Mouse (Mus musculus): ENCODE data around the gene Hoxb5. TPM values are rescaled to one million over a fixed set of nuclear protein-coding genes. Genes with fewer than 3 reads are reported as not detected.

Gene Hoxb5
- polyA plus RNA-seq, 1 experiment from 2014 or later: not detected

DNA sequence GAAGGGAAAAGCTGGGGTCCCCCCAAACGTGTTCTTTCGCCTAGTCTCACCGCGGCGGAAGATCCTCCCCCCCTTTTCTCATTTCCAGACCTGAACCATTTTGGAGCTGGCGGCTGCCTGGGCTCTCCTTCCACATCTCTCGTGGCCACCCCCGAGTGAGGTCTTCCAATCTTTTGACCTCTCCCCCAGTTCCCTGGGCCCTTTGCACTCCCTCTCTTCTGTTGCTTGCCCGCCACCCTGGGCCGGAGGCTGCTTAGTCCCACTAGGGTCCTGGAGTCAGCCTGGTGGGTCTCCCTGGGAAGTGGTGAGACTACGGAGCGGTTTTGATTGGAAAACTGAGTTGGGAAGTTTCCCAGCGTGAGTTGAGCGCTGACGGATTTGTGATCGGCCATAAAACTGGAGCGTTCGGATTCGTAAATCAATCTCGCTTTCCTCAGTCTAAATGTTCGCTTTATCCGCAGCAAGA, 22.6 kb downstream of the Hoxb5 start:
- Histone ChIP-seq H3K27me3 (ENCODE audit: poor library complexity, severe bottlenecking) (peaks cover 100% of the 10 kb centered on the region), H3K36me3 (replicated peaks) (no peaks in the 10 kb centered on the region), H3K9me3 (no peaks in the 10 kb centered on the region), H3K4me1 (no peaks in the 10 kb centered on the region; the same call in 1 of the 2 replicates), H3K4me3 (no peak overlapping the region), H3K27ac (no peak overlapping the region)
- WGBS: 2% methylated on average over 22 of the region's 22 CpGs
- no peak for DNase-seq (ENCODE audit: extremely low spot score, low spot score)

DNA sequence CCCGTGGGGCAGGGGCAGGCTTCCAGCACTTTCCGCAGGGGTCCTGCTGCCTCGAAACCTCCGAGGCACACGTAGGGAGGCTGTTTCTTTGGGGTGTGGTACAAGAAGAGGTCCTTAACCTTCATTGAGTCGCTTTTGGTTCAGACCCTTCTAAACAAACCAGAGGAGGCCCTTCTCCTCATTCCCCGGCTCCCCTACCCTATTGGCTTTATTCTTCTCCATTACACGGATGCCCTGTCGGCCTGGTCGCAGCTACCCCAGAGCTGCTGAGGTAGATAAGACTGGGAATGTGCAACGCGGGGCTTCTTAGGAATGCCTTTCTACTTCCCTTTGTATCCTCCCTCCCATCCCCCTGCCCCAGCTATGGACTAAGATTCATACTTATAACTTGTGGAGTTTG, 23.6 kb downstream of the Hoxb5 start:
- Histone ChIP-seq H3K36me3 (replicated peaks) (no peaks in the 10 kb centered on the region), H3K27me3 (ENCODE audit: poor library complexity, severe bottlenecking) (peaks cover 100% of the 10 kb centered on the region), H3K4me1 (no peaks in the 10 kb centered on the region; the same call in 1 of the 2 replicates), H3K9me3 (no peaks in the 10 kb centered on the region), H3K4me3 (no peak overlapping the region), H3K27ac (no peak overlapping the region)
- no peak for DNase-seq (ENCODE audit: extremely low spot score, low spot score)
- 1% methylated on average over 12 of the region's 12 CpGs for WGBS

DNA sequence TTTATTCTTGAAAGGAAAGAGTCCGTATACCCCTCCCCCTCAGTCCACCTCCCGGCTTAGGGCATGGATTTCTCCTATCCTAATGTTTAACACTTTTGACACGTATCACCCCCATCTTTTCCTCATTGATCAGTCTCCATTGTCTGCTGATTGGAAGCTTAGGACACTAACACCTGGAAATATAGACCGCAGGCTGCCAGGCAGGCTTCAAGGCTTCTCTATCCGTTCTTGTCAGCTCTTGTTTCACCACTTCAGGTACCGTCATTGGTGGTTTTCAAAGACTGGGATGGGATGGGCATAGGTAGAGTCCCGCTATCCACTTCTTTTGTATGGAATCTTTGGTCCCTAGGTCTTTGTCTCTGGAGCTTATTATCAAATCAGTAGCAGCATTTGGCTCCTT, 24.0 kb downstream of the Hoxb5 start:
- peaks cover 100% of the 10 kb centered on the region for H3K27me3 ChIP-seq (ENCODE audit: poor library complexity, severe bottlenecking)
- no peak for DNase-seq (ENCODE audit: extremely low spot score, low spot score)
- H3K36me3 ChIP-seq (replicated peaks): no peaks in the 10 kb centered on the region
- WGBS: 2% methylated on average over 7 of the region's 7 CpGs
- no peak overlapping the region for H3K27ac ChIP-seq
- H3K4me3 ChIP-seq: no peak overlapping the region
- no peaks in the 10 kb centered on the region; the same call in 1 of the 2 replicates for H3K4me1 ChIP-seq
- no peaks in the 10 kb centered on the region for H3K9me3 ChIP-seq

DNA sequence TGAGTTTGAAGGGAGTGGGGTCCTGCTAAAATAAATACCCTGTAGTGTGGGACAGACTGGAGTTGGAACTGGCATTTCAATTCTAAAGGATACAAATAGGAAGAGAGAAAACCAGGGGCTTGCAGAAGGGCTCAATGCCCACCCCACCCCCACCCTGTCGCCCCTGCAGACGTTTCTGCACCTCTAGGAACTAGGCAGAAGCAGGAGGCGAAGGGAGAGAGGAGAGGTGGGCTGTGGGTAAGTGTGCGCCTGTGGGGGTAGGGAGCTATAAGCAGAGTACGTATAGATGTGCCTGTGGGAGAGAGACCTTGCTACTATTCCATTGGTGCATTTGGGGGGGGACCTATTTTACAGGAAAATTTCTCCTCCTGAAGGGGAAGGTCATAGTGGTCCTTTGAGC, 24.6 kb downstream of the Hoxb5 start:
- Histone ChIP-seq H3K36me3 (replicated peaks) (no peaks in the 10 kb centered on the region), H3K4me1 (peaks cover 4% of the 10 kb centered on the region; the same call in 1 of the 2 replicates), H3K27me3 (ENCODE audit: poor library complexity, severe bottlenecking) (peaks cover 100% of the 10 kb centered on the region), H3K9me3 (no peaks in the 10 kb centered on the region), H3K4me3 (no peak overlapping the region), H3K27ac (no peak overlapping the region)
- DNase-seq (ENCODE audit: extremely low spot score, low spot score): no peak
- WGBS: 2% methylated on average over 5 of the region's 5 CpGs

DNA sequence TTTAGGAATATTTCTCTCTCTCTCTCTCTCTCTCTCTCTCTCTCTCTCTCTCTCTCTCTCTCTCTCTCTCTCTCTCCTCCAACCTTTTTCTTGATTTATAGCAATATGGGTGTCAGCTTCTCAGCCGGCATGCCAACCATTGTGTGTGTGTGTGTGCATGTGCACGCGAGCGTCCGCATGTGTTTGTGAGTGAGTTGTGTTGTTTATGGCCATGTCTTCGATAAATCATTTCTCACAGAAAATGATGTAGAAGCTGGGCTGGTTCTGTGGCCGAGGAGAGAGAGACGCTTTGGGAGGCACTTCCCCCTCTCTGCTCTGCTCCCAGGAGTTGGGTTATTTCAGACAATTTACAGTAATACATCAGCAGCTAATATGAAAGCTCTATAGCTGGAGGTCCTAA, 25.5 kb downstream of the Hoxb5 start:
- Histone ChIP-seq H3K36me3 (replicated peaks) (no peaks in the 10 kb centered on the region), H3K9me3 (no peaks in the 10 kb centered on the region), H3K4me1 (peaks cover 6% of the 10 kb centered on the region; the same call in 1 of the 2 replicates), H3K27ac (no peak overlapping the region), H3K27me3 (ENCODE audit: poor library complexity, severe bottlenecking) (peaks cover 100% of the 10 kb centered on the region), H3K4me3 (no peak overlapping the region)
- DNase-seq (ENCODE audit: extremely low spot score, low spot score): no peak
- 7% methylated on average over 8 of the region's 8 CpGs for WGBS

DNA sequence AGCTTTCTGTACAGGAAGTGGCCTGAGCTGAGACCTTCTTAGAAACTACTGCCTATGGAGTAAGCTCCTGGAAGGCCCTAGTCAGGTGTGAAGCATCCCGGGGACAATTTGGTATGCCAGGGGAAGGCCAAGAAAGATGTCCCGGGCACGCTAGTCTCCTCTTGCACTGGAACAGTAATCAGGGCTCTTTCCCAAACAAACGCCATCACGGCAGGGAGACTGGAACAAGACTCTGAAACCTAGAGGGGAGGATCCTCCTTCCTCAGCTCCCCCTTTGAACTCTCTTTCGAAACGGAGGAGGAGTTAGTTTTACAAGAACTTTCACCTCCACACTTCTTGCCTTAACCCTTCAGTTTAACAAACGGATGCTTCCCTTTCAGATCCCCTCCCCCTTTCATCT, 29.0 kb downstream of the Hoxb5 start:
- H3K9me3 ChIP-seq: no peaks in the 10 kb centered on the region
- peaks cover 100% of the 10 kb centered on the region for H3K27me3 ChIP-seq (ENCODE audit: poor library complexity, severe bottlenecking)
- H3K27ac ChIP-seq: no peak overlapping the region
- H3K4me3 ChIP-seq: no peak overlapping the region
- no peaks in the 10 kb centered on the region for H3K36me3 ChIP-seq (replicated peaks)
- H3K4me1 ChIP-seq: peaks cover 6% of the 10 kb centered on the region; the same call in 1 of the 2 replicates
- DNase-seq (ENCODE audit: extremely low spot score, low spot score): no peak
- WGBS: 1% methylated on average over 8 of the region's 8 CpGs

DNA sequence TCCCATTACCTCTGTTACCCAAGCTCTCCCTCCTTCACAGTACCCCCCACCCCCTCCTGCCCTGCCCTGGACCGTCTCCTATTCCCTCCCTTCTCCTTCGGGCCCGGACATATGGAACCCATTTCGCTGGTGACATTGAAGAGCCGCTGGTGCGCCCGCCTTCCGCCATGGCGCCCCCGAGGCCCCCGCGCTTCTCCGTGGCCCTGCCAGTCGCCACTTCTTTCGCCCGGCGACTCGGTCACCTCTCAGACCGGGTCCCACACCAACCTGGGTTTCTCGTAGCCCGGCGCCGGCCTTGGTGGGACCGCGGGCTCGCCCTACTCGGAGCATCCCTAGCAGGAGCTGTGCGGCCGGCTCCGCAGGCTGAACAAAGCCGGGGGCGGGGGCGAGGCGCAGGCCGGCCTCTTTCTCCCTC, 29.5 kb downstream of the Hoxb5 start:
- H3K36me3 ChIP-seq (replicated peaks): no peaks in the 10 kb centered on the region
- peaks cover 100% of the 10 kb centered on the region for H3K27me3 ChIP-seq (ENCODE audit: poor library complexity, severe bottlenecking)
- under 1% methylated on average over 35 of the region's 35 CpGs for WGBS
- H3K27ac ChIP-seq: no peak overlapping the region
- H3K9me3 ChIP-seq: no peaks in the 10 kb centered on the region
- H3K4me1 ChIP-seq: peaks cover 6% of the 10 kb centered on the region; the same call in 1 of the 2 replicates
- no peak for DNase-seq (ENCODE audit: extremely low spot score, low spot score)
- H3K4me3 ChIP-seq: peak overlapping the region; percentile 24

DNA sequence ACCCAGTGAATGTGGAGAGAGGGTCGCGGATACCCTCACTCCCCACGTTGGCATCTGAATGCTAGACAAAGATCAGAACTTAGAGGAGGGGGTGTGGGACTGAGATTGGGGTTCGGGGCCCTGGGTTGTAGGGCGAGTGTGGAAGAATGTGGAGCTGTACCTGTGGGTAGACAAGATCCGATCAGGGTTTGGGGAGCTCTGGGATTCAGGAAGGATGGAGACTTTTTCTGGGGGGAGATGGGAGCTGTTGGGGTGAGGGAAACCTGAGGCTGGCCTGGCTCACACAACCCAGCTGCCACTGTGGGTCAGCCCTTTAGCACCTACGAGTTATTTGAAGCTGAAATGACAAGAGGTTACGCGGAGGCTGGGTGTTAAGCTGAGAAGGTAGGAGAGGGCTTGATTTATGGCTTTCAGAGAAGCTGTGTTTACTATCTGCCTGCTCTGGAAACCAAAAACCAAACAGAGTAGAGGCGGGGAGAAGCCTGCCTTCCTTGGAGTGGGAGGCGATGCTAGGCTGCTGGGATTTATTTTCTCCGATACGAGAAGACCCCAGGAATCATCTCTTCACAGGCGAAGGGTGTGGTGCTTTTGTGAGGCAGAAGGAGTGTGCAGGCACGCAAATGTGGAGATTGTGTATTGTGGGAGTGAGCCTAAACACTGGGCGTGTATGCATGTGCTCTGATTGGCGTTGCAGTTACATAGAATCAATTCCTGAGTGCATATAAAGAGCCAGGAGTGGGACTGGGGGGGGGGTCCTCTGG, 30.3 kb downstream of the Hoxb5 start:
- DNase-seq (ENCODE audit: extremely low spot score, low spot score): no peak
- H3K36me3 ChIP-seq (replicated peaks): no peaks in the 10 kb centered on the region
- peaks cover 100% of the 10 kb centered on the region for H3K27me3 ChIP-seq (ENCODE audit: poor library complexity, severe bottlenecking)
- peaks cover 6% of the 10 kb centered on the region; the same call in 1 of the 2 replicates for H3K4me1 ChIP-seq
- no peak overlapping the region for H3K27ac ChIP-seq
- no peaks in the 10 kb centered on the region for H3K9me3 ChIP-seq
- 3% methylated on average over 17 of the region's 17 CpGs for WGBS
- no peak overlapping the region for H3K4me3 ChIP-seq

DNA sequence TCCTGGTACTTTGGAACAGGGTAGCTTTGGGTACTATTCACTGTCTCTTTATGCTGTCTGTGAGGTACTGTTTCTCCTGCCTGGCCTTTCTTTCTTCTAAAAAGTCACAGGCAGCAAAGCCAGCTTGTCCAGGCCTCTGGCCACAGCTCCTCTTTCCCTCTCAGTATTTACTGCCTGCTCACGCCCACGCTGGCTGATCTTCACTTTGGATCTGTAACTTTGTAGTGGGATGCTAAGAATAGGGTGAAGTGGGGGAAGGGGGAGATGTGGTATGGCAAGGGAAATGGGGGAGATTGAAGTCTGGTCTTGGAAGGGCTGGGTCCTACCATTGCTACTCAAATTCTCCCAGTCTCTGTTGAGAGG, 30.8 kb downstream of the Hoxb5 start:
- no peaks in the 10 kb centered on the region for H3K9me3 ChIP-seq
- H3K4me1 ChIP-seq: peaks cover 6% of the 10 kb centered on the region; the same call in 1 of the 2 replicates
- H3K4me3 ChIP-seq: no peak overlapping the region
- no peak for DNase-seq (ENCODE audit: extremely low spot score, low spot score)
- no peak overlapping the region for H3K27ac ChIP-seq
- peaks cover 100% of the 10 kb centered on the region for H3K27me3 ChIP-seq (ENCODE audit: poor library complexity, severe bottlenecking)
- WGBS: 0% methylated on average over 2 of the region's 2 CpGs
- no peaks in the 10 kb centered on the region for H3K36me3 ChIP-seq (replicated peaks)

DNA sequence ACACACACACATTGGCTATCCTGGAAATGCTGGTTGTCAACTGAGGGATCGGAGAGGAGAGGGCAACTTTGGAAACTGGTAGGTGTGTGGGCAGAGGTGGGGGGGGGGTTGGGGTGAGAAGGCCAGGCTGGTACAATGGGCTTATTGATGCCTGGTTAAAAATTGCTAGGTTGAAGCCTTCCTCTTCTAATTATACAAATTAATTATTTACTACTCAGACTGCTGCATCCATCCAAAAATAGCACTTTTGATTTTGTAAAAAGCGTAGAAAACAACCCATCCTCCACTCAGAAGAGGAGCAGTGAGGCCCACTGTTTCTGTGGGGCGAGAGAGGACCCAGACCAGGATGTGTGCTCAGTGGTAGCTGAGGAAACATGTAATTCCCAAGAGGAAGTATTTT, 31.9 kb downstream of the Hoxb5 start:
- Histone ChIP-seq H3K27ac (no peak overlapping the region), H3K4me3 (no peak overlapping the region), H3K4me1 (peaks cover 6% of the 10 kb centered on the region; the same call in 1 of the 2 replicates), H3K9me3 (no peaks in the 10 kb centered on the region), H3K36me3 (replicated peaks) (no peaks in the 10 kb centered on the region), H3K27me3 (ENCODE audit: poor library complexity, severe bottlenecking) (peaks cover 100% of the 10 kb centered on the region)
- WGBS: 28% methylated on average over 3 of the region's 3 CpGs
- no peak for DNase-seq (ENCODE audit: extremely low spot score, low spot score)

DNA sequence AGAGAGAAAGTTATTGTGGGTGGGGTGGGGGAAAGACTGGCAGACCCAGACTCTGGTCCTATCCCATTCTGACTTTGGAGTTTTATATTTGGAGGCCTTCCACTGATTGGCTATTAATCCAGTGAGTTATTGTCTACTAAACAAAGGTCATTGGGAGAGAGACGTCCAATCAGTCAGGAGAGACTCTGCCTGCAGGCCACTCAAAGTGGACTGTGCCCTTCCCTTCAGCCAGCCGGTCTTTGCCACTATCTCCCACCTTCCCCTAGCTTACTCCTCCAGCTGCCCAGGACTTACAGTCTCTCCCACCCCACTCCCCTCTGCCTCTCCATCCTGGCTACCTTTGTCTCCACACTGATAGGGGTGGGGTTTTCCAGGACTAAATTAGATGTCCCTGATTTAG, 33.5 kb downstream of the Hoxb5 start:
- Histone ChIP-seq H3K27me3 (ENCODE audit: poor library complexity, severe bottlenecking) (peaks cover 100% of the 10 kb centered on the region), H3K27ac (no peak overlapping the region), H3K4me1 (peaks cover 11% of the 10 kb centered on the region; the same call in 1 of the 2 replicates), H3K36me3 (replicated peaks) (no peaks in the 10 kb centered on the region), H3K9me3 (no peaks in the 10 kb centered on the region), H3K4me3 (no peak overlapping the region)
- WGBS: 2% methylated on average over 2 of the region's 2 CpGs
- no peak for DNase-seq (ENCODE audit: extremely low spot score, low spot score)

DNA sequence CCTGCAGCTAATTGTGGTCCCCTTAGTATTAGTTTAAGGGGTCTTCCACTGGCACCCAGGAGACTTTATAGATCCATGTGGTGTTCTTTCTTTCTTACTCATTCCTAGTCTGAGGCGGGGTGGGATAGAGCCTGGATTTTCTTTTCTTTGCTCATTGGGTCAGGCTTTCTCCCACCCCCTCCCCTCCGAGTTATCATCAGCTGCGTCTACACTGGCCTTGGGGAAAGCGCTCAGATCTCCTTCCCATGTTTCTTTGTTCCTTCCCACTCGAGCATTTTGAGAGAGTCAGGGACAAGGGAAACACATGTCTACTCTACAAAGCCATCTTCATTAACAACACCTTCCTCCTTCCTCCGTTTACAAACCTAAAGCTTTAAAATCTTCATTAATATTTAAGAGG, 33.9 kb downstream of the Hoxb5 start:
- no peak for DNase-seq (ENCODE audit: extremely low spot score, low spot score)
- H3K36me3 ChIP-seq (replicated peaks): no peaks in the 10 kb centered on the region
- H3K27me3 ChIP-seq (ENCODE audit: poor library complexity, severe bottlenecking): peaks cover 100% of the 10 kb centered on the region
- H3K9me3 ChIP-seq: no peaks in the 10 kb centered on the region
- no peak overlapping the region for H3K4me3 ChIP-seq
- no peak overlapping the region for H3K27ac ChIP-seq
- under 1% methylated on average over 6 of the region's 6 CpGs for WGBS
- H3K4me1 ChIP-seq: peaks cover 11% of the 10 kb centered on the region; the same call in 1 of the 2 replicates

DNA sequence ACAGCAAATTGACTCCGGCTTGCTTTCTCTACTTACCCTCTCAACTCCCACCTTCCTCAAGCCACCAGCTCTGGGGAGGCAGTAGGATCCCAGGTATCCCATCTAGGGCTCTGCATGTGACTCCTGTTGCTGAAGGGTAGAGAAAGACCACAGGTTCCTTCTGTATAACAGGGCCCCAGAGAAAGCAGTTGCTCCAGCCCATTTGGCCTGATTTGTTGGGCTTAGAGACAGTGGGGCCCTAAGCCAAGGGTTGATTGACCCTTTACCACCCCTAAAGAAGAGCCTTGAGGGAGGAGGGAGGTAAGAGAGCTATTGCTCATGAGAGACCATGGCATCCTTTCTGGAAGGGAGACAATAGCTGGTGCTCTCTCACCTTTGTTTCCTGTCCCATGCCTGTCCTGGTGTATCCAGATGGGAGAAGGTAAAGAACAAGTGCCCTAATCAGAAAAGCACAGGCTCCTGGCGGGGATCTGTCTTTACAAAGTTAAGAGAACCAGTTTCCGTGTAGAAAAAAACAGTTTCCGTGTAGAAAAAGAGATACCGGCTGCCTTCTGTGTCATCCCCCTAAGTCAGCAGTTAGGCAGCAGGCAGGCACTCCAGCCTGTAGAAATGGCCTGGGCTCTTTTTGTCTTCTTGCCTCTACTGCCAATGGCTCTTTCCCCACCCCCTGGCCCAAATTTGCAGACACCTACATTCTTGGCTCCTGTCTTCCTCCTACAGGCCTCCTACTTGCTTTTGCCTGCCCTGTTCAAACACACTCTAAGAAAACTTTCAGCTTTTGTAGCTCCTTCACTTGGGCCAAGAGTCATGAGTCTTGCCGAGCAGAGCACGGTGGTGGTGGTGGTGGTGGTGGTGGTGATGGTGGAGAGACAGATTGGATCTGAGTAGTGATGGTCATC, 36.1 kb downstream of the Hoxb5 start:
- Histone ChIP-seq H3K4me1 (peaks cover 7% of the 10 kb centered on the region), H3K27me3 (ENCODE audit: poor library complexity, severe bottlenecking) (peaks cover 100% of the 10 kb centered on the region), H3K4me3 (no peak overlapping the region), H3K27ac (no peak overlapping the region), H3K9me3 (no peaks in the 10 kb centered on the region), H3K36me3 (replicated peaks) (no peaks in the 10 kb centered on the region)
- 11% methylated on average over 7 of the region's 7 CpGs for WGBS
- no peak for DNase-seq (ENCODE audit: extremely low spot score, low spot score)

All from forebrain, embryonic 10.5 days (tissue).